Mouse (Mus musculus) A20 (cell line): ENCODE measurements around the gene Tmprss15.

Experiments
- DNase-seq: peaks from one replicate; pipeline ENCODE4 v3.0.0-alpha.2; 2011; ENCODE audit warnings: low read depth, low spot score

The Tmprss15 gene

GRCm38 (mm10) chr16:78922644-78923043 lies 168.3 kb downstream of the Tmprss15 start:
- no peak for DNase-seq
